Mouse (Mus musculus): ENCODE results near the gene Camkk2. TPM values are rescaled to one million over a fixed set of nuclear protein-coding genes. Genes with fewer than 3 reads are reported as not detected.

Camkk2 gene
- polyA plus RNA-seq, 1 experiment from 2014 or later = 28.8 TPM

GRCm38 (mm10) chr5:122764032-122764464 lies 15.2 kb downstream of the Camkk2 start:
- no peak overlapping the region for H3K27ac ChIP-seq (ENCODE audit: low read depth, low read length)
- no peak overlapping the region for H3K4me2 ChIP-seq (replicated peaks; ENCODE audit: low read depth, low read length)
- no peak overlapping the region for H3K9ac ChIP-seq (ENCODE audit: low read depth, low read length)
- DNase-seq (ENCODE audit: low spot score) (peak; percentile 26), ATAC-seq (ENCODE audit: low FRiP score) (no peak)
- H3K4me1 ChIP-seq (replicated peaks; ENCODE audit: control insufficient read depth, insufficient read depth, low read length) = no peaks in the 10 kb centered on the region
- WGBS = 58% methylated on average over 10 of the region's 10 CpGs
- H3K4me3 ChIP-seq (ENCODE audit: low read depth, low read length) = no peak overlapping the region
- H3K9me3 ChIP-seq (ENCODE audit: control insufficient read depth, low read length) = no peaks in the 10 kb centered on the region
- no peaks in the 10 kb centered on the region for H3K36me3 ChIP-seq (ENCODE audit: control insufficient read depth, insufficient read depth, low read length)
- no peaks in the 10 kb centered on the region for H3K27me3 ChIP-seq (ENCODE audit: control insufficient read depth, insufficient read depth, low read length)

- 84% methylated on average over 29 of the region's 29 CpGs for WGBS
- no peak overlapping the region for H3K27ac ChIP-seq (ENCODE audit: low read depth, low read length)
- DNase-seq (ENCODE audit: low spot score) (no peak), ATAC-seq (ENCODE audit: low FRiP score) (no peak)
- H3K9ac ChIP-seq (ENCODE audit: low read depth, low read length) = no peak overlapping the region
- H3K27me3 ChIP-seq (ENCODE audit: control insufficient read depth, insufficient read depth, low read length) = no peaks in the 10 kb centered on the region
- no peak overlapping the region for H3K4me2 ChIP-seq (replicated peaks; ENCODE audit: low read depth, low read length)
- no peaks in the 10 kb centered on the region for H3K9me3 ChIP-seq (ENCODE audit: control insufficient read depth, low read length)
- H3K4me3 ChIP-seq (ENCODE audit: low read depth, low read length) = no peak overlapping the region
- H3K36me3 ChIP-seq (ENCODE audit: control insufficient read depth, insufficient read depth, low read length) = no peaks in the 10 kb centered on the region
- no peaks in the 10 kb centered on the region for H3K4me1 ChIP-seq (replicated peaks; ENCODE audit: control insufficient read depth, insufficient read depth, low read length)
These were observed 15.8 kb downstream of the Camkk2 start for GRCm38 (mm10) chr5:122763271-122764031.

- Histone ChIP-seq H3K4me1 (replicated peaks; ENCODE audit: control insufficient read depth, insufficient read depth, low read length) (no peaks in the 10 kb centered on the region), H3K27me3 (ENCODE audit: control insufficient read depth, insufficient read depth, low read length) (no peaks in the 10 kb centered on the region), H3K4me2 (replicated peaks; ENCODE audit: low read depth, low read length) (no peak overlapping the region), H3K27ac (ENCODE audit: low read depth, low read length) (no peak overlapping the region), H3K9ac (ENCODE audit: low read depth, low read length) (no peak overlapping the region), H3K9me3 (ENCODE audit: control insufficient read depth, low read length) (no peaks in the 10 kb centered on the region), H3K4me3 (ENCODE audit: low read depth, low read length) (no peak overlapping the region), H3K36me3 (ENCODE audit: control insufficient read depth, insufficient read depth, low read length) (peaks cover 3% of the 10 kb centered on the region; the same call in 1 of the 2 replicates)
- no peak for DNase-seq (ENCODE audit: low spot score)
- ATAC-seq (ENCODE audit: low FRiP score) = no peak
- WGBS = 91% methylated on average over 7 of the region's 7 CpGs
These were observed 22.5 kb downstream of the Camkk2 start for GRCm38 (mm10) chr5:122756680-122757079.

- H3K27ac ChIP-seq (ENCODE audit: low read depth, low read length) = no peak overlapping the region
- no peak overlapping the region for H3K9ac ChIP-seq (ENCODE audit: low read depth, low read length)
- 46% methylated on average over 6 of the region's 6 CpGs for WGBS
These were observed 23.1 kb downstream of the Camkk2 start for GRCm38 (mm10) chr5:122756144-122756543.

GRCm38 (mm10) chr5:122755620-122756019 lies 23.6 kb downstream of the Camkk2 start:
- H3K4me2 ChIP-seq (replicated peaks; ENCODE audit: low read depth, low read length) = no peak overlapping the region
- no peak overlapping the region for H3K4me3 ChIP-seq (ENCODE audit: low read depth, low read length)
- ATAC-seq (ENCODE audit: low FRiP score) (no peak), DNase-seq (ENCODE audit: low spot score) (no peak)
- peaks cover 3% of the 10 kb centered on the region; the same call in 1 of the 2 replicates for H3K36me3 ChIP-seq (ENCODE audit: control insufficient read depth, insufficient read depth, low read length)
- no peak overlapping the region for H3K9ac ChIP-seq (ENCODE audit: low read depth, low read length)
- WGBS = 96% methylated on average over 4 of the region's 4 CpGs
- no peaks in the 10 kb centered on the region for H3K9me3 ChIP-seq (ENCODE audit: control insufficient read depth, low read length)
- H3K27me3 ChIP-seq (ENCODE audit: control insufficient read depth, insufficient read depth, low read length) = no peaks in the 10 kb centered on the region
- no peak overlapping the region for H3K27ac ChIP-seq (ENCODE audit: low read depth, low read length)
- no peaks in the 10 kb centered on the region for H3K4me1 ChIP-seq (replicated peaks; ENCODE audit: control insufficient read depth, insufficient read depth, low read length)

More at GRCm38 (mm10) chr5:122756144-122756543, 23.1 kb downstream of the Camkk2 start:
- Histone ChIP-seq H3K4me3 (ENCODE audit: low read depth, low read length) (no peak overlapping the region), H3K9me3 (ENCODE audit: control insufficient read depth, low read length) (no peaks in the 10 kb centered on the region), H3K36me3 (ENCODE audit: control insufficient read depth, insufficient read depth, low read length) (peaks cover 3% of the 10 kb centered on the region; the same call in 1 of the 2 replicates), H3K4me1 (replicated peaks; ENCODE audit: control insufficient read depth, insufficient read depth, low read length) (no peaks in the 10 kb centered on the region), H3K27me3 (ENCODE audit: control insufficient read depth, insufficient read depth, low read length) (no peaks in the 10 kb centered on the region), H3K4me2 (replicated peaks; ENCODE audit: low read depth, low read length) (no peak overlapping the region)
- ATAC-seq (ENCODE audit: low FRiP score) = no peak
- no peak for DNase-seq (ENCODE audit: low spot score)

GRCm38 (mm10) chr5:122754477-122754876 lies 24.7 kb downstream of the Camkk2 start:
- Histone ChIP-seq H3K9me3 (ENCODE audit: control insufficient read depth, low read length) (no peaks in the 10 kb centered on the region), H3K4me2 (replicated peaks; ENCODE audit: low read depth, low read length) (no peak overlapping the region), H3K4me1 (replicated peaks; ENCODE audit: control insufficient read depth, insufficient read depth, low read length) (no peaks in the 10 kb centered on the region), H3K4me3 (ENCODE audit: low read depth, low read length) (no peak overlapping the region), H3K27ac (ENCODE audit: low read depth, low read length) (no peak overlapping the region), H3K9ac (ENCODE audit: low read depth, low read length) (no peak overlapping the region), H3K27me3 (ENCODE audit: control insufficient read depth, insufficient read depth, low read length) (no peaks in the 10 kb centered on the region), H3K36me3 (ENCODE audit: control insufficient read depth, insufficient read depth, low read length) (peaks cover 3% of the 10 kb centered on the region; the same call in 1 of the 2 replicates)
- DNase-seq (ENCODE audit: low spot score) (no peak), ATAC-seq (ENCODE audit: low FRiP score) (no peak)
- WGBS = 89% methylated on average over 16 of the region's 16 CpGs

- H3K27ac ChIP-seq (ENCODE audit: low read depth, low read length) = no peak overlapping the region
- no peak overlapping the region for H3K4me3 ChIP-seq (ENCODE audit: low read depth, low read length)
- H3K9ac ChIP-seq (ENCODE audit: low read depth, low read length) = no peak overlapping the region
- no peak overlapping the region for H3K4me2 ChIP-seq (replicated peaks; ENCODE audit: low read depth, low read length)
- DNase-seq (ENCODE audit: low spot score) (no peak), ATAC-seq (ENCODE audit: low FRiP score) (no peak)
- H3K36me3 ChIP-seq (ENCODE audit: control insufficient read depth, insufficient read depth, low read length) = peaks cover 4% of the 10 kb centered on the region; the same call in 1 of the 2 replicates
- H3K27me3 ChIP-seq (ENCODE audit: control insufficient read depth, insufficient read depth, low read length) = no peaks in the 10 kb centered on the region
- WGBS = 88% methylated on average over 7 of the region's 7 CpGs
- H3K9me3 ChIP-seq (ENCODE audit: control insufficient read depth, low read length) = no peaks in the 10 kb centered on the region
- no peaks in the 10 kb centered on the region for H3K4me1 ChIP-seq (replicated peaks; ENCODE audit: control insufficient read depth, insufficient read depth, low read length)
These were observed 31.3 kb downstream of the Camkk2 start for GRCm38 (mm10) chr5:122747950-122748349.

GRCm38 (mm10) chr5:122743880-122744422 lies 35.3 kb downstream of the Camkk2 start:
- no peak overlapping the region for H3K9ac ChIP-seq (ENCODE audit: low read depth, low read length)
- DNase-seq (ENCODE audit: low spot score) = no peak
- no peaks in the 10 kb centered on the region for H3K4me1 ChIP-seq (replicated peaks; ENCODE audit: control insufficient read depth, insufficient read depth, low read length)
- H3K4me2 ChIP-seq (replicated peaks; ENCODE audit: low read depth, low read length) = no peak overlapping the region
- no peak for ATAC-seq (ENCODE audit: low FRiP score)
- H3K9me3 ChIP-seq (ENCODE audit: control insufficient read depth, low read length) = no peaks in the 10 kb centered on the region
- peaks cover 6% of the 10 kb centered on the region; the same call in 1 of the 2 replicates for H3K36me3 ChIP-seq (ENCODE audit: control insufficient read depth, insufficient read depth, low read length)
- H3K4me3 ChIP-seq (ENCODE audit: low read depth, low read length) = no peak overlapping the region
- WGBS = 83% methylated on average over 13 of the region's 13 CpGs
- no peak overlapping the region for H3K27ac ChIP-seq (ENCODE audit: low read depth, low read length)
- H3K27me3 ChIP-seq (ENCODE audit: control insufficient read depth, insufficient read depth, low read length) = no peaks in the 10 kb centered on the region

GRCm38 (mm10) chr5:122736761-122737160 lies 42.4 kb downstream of the Camkk2 start:
- Histone ChIP-seq H3K9ac (ENCODE audit: low read depth, low read length) (no peak overlapping the region), H3K36me3 (ENCODE audit: control insufficient read depth, insufficient read depth, low read length) (0 out of 2 replicates have a peak, but pooled peaks cover under 1% of the 10 kb centered on the region), H3K27ac (ENCODE audit: low read depth, low read length) (no peak overlapping the region), H3K4me1 (replicated peaks; ENCODE audit: control insufficient read depth, insufficient read depth, low read length) (no peaks in the 10 kb centered on the region), H3K9me3 (ENCODE audit: control insufficient read depth, low read length) (no peaks in the 10 kb centered on the region), H3K4me2 (replicated peaks; ENCODE audit: low read depth, low read length) (no peak overlapping the region), H3K27me3 (ENCODE audit: control insufficient read depth, insufficient read depth, low read length) (no peaks in the 10 kb centered on the region), H3K4me3 (ENCODE audit: low read depth, low read length) (no peak overlapping the region)
- DNase-seq (ENCODE audit: low spot score) = no peak
- ATAC-seq (ENCODE audit: low FRiP score) = no peak
- WGBS = 91% methylated on average over 15 of the region's 15 CpGs

Data from hindbrain, embryonic 11.5 days (tissue).